Comparison of ENCODE assay signal across 11 mouse cellular contexts in genomic region chr4:139037795-139038607, GRCm38 (mm10). TPM values are rescaled to one million over a fixed set of nuclear protein-coding genes. Genes with fewer than 3 reads are reported as not detected.
DNase-seq lines count a peak whose midpoint lies in the region; ATAC-seq and TF ChIP-seq lines count a peak whose summit lies in the region.
"Had no signal": no experiment of that assay in that cellular context is flagged by ENCODE, and none has a peak within 500 bp of the region (broad histone marks: within the 10 kb centered on the region; RNA-seq: fewer than 3 reads in every experiment).

No protein-coding gene starts in this region.

- no peak overlapping the region for H3K4me3 ChIP-seq in lung, embryonic 14.5 days (ENCODE audit: low read depth, low read length)
- H3K4me3 ChIP-seq in hindbrain, embryonic 16.5 days (ENCODE audit: low read length): no peak overlapping the region
- no peak overlapping the region for H3K4me3 ChIP-seq in midbrain, embryonic 14.5 days (replicated peaks; ENCODE audit: low read depth, low read length)
- H3K4me3 ChIP-seq: megakaryocyte, embryonic 14.5 days had no signal

- H3K36me3 ChIP-seq in lung, embryonic 14.5 days (ENCODE audit: insufficient read depth): no peaks in the 10 kb centered on the region
- no peaks in the 10 kb centered on the region for H3K36me3 ChIP-seq in hindbrain, embryonic 16.5 days (ENCODE audit: control insufficient read depth, insufficient read depth, low read length)
- H3K36me3 ChIP-seq in midbrain, embryonic 14.5 days (ENCODE audit: control insufficient read depth, insufficient read depth, low read length): no peaks in the 10 kb centered on the region

- H3K27ac ChIP-seq in lung, embryonic 14.5 days (ENCODE audit: low read depth): peak overlapping the region; percentile 54
- peak overlapping the region; percentile 71 for H3K27ac ChIP-seq in hindbrain, embryonic 16.5 days (ENCODE audit: low read depth, low read length)
- peak overlapping the region; percentile 55 for H3K27ac ChIP-seq in midbrain, embryonic 14.5 days (replicated peaks; ENCODE audit: low read depth, low read length)

- H3K4me1 ChIP-seq in lung, embryonic 14.5 days (ENCODE audit: insufficient read depth): peaks cover 10% of the 10 kb centered on the region
- peaks cover 32% of the 10 kb centered on the region for H3K4me1 ChIP-seq in hindbrain, embryonic 16.5 days (ENCODE audit: control insufficient read depth, insufficient read depth, low read depth, low read length)
- peaks cover 24% of the 10 kb centered on the region for H3K4me1 ChIP-seq in midbrain, embryonic 14.5 days (ENCODE audit: control insufficient read depth, insufficient read depth, low read length)
- H3K4me1 ChIP-seq: megakaryocyte, embryonic 14.5 days had no signal

- ATAC-seq in lung, embryonic 14.5 days (ENCODE audit: insufficient read depth): peak; percentile 56
- peak; percentile 61; the same call in 1 of the 2 replicates for ATAC-seq in hindbrain, embryonic 16.5 days
- no peak for ATAC-seq in midbrain, embryonic 14.5 days (ENCODE audit: low FRiP score, low TSS enrichment)

- H3K9me3 ChIP-seq in lung, embryonic 14.5 days (ENCODE audit: low read depth, low read length): no peaks in the 10 kb centered on the region
- no peaks in the 10 kb centered on the region for H3K9me3 ChIP-seq in hindbrain, embryonic 16.5 days (ENCODE audit: control insufficient read depth, low read length)
- H3K9me3 ChIP-seq in midbrain, embryonic 14.5 days (ENCODE audit: control insufficient read depth, low read length): no peaks in the 10 kb centered on the region

- H3K4me2 ChIP-seq in lung, embryonic 14.5 days: no peak overlapping the region
- H3K4me2 ChIP-seq in hindbrain, embryonic 16.5 days (ENCODE audit: low read length): no peak overlapping the region; the same call in 1 of the 2 replicates
- H3K4me2 ChIP-seq in midbrain, embryonic 14.5 days (ENCODE audit: low read length): no peak overlapping the region

- peak; percentile 65 for DNase-seq in lung, embryonic 14.5 days
- DNase-seq in lung, adult 18-20 months: no peak
- peak; percentile 58 to 71 for DNase-seq in adrenal gland, postnatal 36 days
- peak; percentile 70 for DNase-seq in midbrain, embryonic 14.5 days
- no peak for DNase-seq in left cerebral cortex, postnatal 25 days (ENCODE audit: low spot score in 2 of 2)
- DNase-seq in spleen, adult 12 weeks (ENCODE audit: low spot score): no peak
- DNase-seq in heart, postnatal 25 days (ENCODE audit: low spot score): no peak
- DNase-seq: cerebellum, adult 8-10 months; layer of hippocampus, adult 9-11 months had no signal

- intact Hi-C loops in left cerebral cortex, postnatal 25 days (cut with DNase I): no loop called here
- intact Hi-C loops in heart, postnatal 25 days (cut with DNase I): no loop called here

- H3K9ac ChIP-seq in lung, embryonic 14.5 days: no peak overlapping the region
- H3K9ac ChIP-seq in hindbrain, embryonic 16.5 days (ENCODE audit: low read depth, low read length): peak overlapping the region; percentile 32
- H3K9ac ChIP-seq in midbrain, embryonic 14.5 days (replicated peaks; ENCODE audit: low read length): no peak overlapping the region

- no peaks in the 10 kb centered on the region for H3K27me3 ChIP-seq in lung, embryonic 14.5 days (ENCODE audit: insufficient read depth, low read length)
- no peaks in the 10 kb centered on the region for H3K27me3 ChIP-seq in hindbrain, embryonic 16.5 days (replicated peaks; ENCODE audit: control insufficient read depth, insufficient read depth, low read length)
- H3K27me3 ChIP-seq in midbrain, embryonic 14.5 days (ENCODE audit: control insufficient read depth, insufficient read depth, low read length): no peaks in the 10 kb centered on the region

- no peak for TF ChIP-seq CTCF in lung, embryonic 14.5 days (IDR thresholded peaks at IDR 0.05; ENCODE audit: low read depth)

- WGBS in lung, embryonic 14.5 days: 45% methylated on average over 17 of the region's 17 CpGs
- WGBS in hindbrain, embryonic 16.5 days: 20% methylated on average over 17 of the region's 17 CpGs
- WGBS in midbrain, embryonic 14.5 days: 30% methylated on average over 17 of the region's 17 CpGs

RNA-seq across cellular contexts. Expression of gene Htr6, which starts 37.4 kb away (rescaled TPM):
- not detected in 2 replicates for polyA plus RNA-seq in lung, embryonic 14.5 days (2014; fragmentation: Nextera tagmentation; extraction: Ambion mirVana)
- total RNA-seq in adrenal gland, postnatal 36 days (2021): under 1 TPM; 0.16 to 0.23 TPM
- 0.64 and 0.66 TPM in 2 replicates for polyA plus RNA-seq in hindbrain, embryonic 16.5 days (2015; fragmentation: Nextera tagmentation; extraction: Ambion mirVana)
- polyA plus RNA-seq in midbrain, embryonic 14.5 days (2014; fragmentation: Nextera tagmentation; extraction: Ambion mirVana): 0.32 and 0.57 TPM in 2 replicates
- 1 to 10 TPM; 6.4 to 6.6 TPM for total RNA-seq in left cerebral cortex, postnatal 25 days (2021)
- total RNA-seq in heart, postnatal 25 days (2021): not detected

RNA-seq across cellular contexts. Expression of gene Nbl1, which starts 54.8 kb away (rescaled TPM):
- polyA plus RNA-seq in lung, embryonic 14.5 days (2014; fragmentation: Nextera tagmentation; extraction: Ambion mirVana): 43.8 and 48.0 TPM in 2 replicates
- 10 to 100 TPM; 43.2 to 45.0 TPM for total RNA-seq in adrenal gland, postnatal 36 days (2021)
- 43.7 and 57.7 TPM in 2 replicates for polyA plus RNA-seq in hindbrain, embryonic 16.5 days (2015; fragmentation: Nextera tagmentation; extraction: Ambion mirVana)
- 12.8 and 27.5 TPM in 2 replicates for polyA plus RNA-seq in midbrain, embryonic 14.5 days (2014; fragmentation: Nextera tagmentation; extraction: Ambion mirVana)
- total RNA-seq in left cerebral cortex, postnatal 25 days (2021): 10 to 100 TPM; 65.9 to 78.4 TPM
- total RNA-seq in heart, postnatal 25 days (2021): 10 to 100 TPM; 26.7 to 28.3 TPM

Comparison
In these comparisons a context has a peak if more than half of its experiments do, and no peak if none do; other contexts are left out.
1. DNase-seq: peak in lung, embryonic 14.5 days (single experiment), adrenal gland, postnatal 36 days (2 of 2) and midbrain, embryonic 14.5 days (single experiment); none in lung, adult 18-20 months (0 of 2), left cerebral cortex, postnatal 25 days (0 of 2), spleen, adult 12 weeks (single experiment) and heart, postnatal 25 days (single experiment).
2. RNA of gene Htr6, which starts 37.4 kb away (total RNA-seq): 6.4 to 6.6 TPM in left cerebral cortex, postnatal 25 days; 0.16 to 0.23 TPM in adrenal gland, postnatal 36 days and not detected in heart, postnatal 25 days; every median in the first group is over 4 times any median in the second.
3. Peak in every context shown above with its lines, with median percentiles within 50 percentile points of each other: H3K27ac ChIP-seq.